Mouse (Mus musculus) intestine, embryonic 16.5 days (tissue): ENCODE results near the gene Fkbp10. TPM values are rescaled to one million over a fixed set of nuclear protein-coding genes. Genes with fewer than 3 reads are reported as not detected.

Experiments used
- ATAC-seq: fragments of 200-750 bp; cut with Nextera tagmentation; 2 replicates; pipeline ENCODE4 v1.8.0; 2017; ENCODE audit warnings: moderate TSS enrichment, moderate library complexity
- H3K27ac ChIP-seq: fragments of 300-500 bp; sonication (generic); 2 replicates; pipeline ENCODE4 v1.5.1; 2014; ENCODE audit warnings: mild to moderate bottlenecking, low read length
- H3K27me3 ChIP-seq: fragments of 300-500 bp; sonication (generic); replicated peaks from 2 replicates; pipeline ENCODE4 v1.6.1; 2014; ENCODE audit warnings: low read length, control low read depth, mixed read lengths; ENCODE audit not compliant: control insufficient read depth, insufficient read depth
- H3K36me3 ChIP-seq: fragments of 300-500 bp; sonication (generic); 2 replicates; pipeline ENCODE4 v1.6.1; 2014; ENCODE audit warnings: low read length, control low read depth; ENCODE audit not compliant: control insufficient read depth, insufficient read depth
- H3K4me1 ChIP-seq: fragments of 300-500 bp; sonication (generic); 2 replicates; pipeline ENCODE4 v1.6.1; 2014; ENCODE audit warnings: low read length, control low read depth, mixed read lengths; ENCODE audit not compliant: control insufficient read depth, insufficient read depth
- H3K4me2 ChIP-seq: fragments of 300-500 bp; sonication (generic); 2 replicates; pipeline ENCODE4 v1.6.1; 2014; ENCODE audit warnings: low read depth, low read length, control low read depth
- H3K4me3 ChIP-seq: fragments of 300-500 bp; sonication (generic); 2 replicates; pipeline ENCODE4 v1.5.1; 2014; ENCODE audit warnings: mild to moderate bottlenecking, low read length
- H3K9ac ChIP-seq: fragments of 300-500 bp; sonication (generic); 2 replicates; pipeline ENCODE4 v1.6.1; 2014; ENCODE audit warnings: low read depth, low read length
- H3K9me3 ChIP-seq: fragments of 300-500 bp; sonication (generic); 2 replicates; pipeline ENCODE4 v1.6.1; 2016; ENCODE audit warnings: low read length, control low read depth; ENCODE audit not compliant: control insufficient read depth
- WGBS: fragments of 180-500 bp; shearing (Covaris S2); extraction: QIAGEN DNeasy Blood & Tissue Kit; methylation state at CpG from one replicate; pipeline ENCODE4 v1.1.7; 2014; 5-methylcytosine and 5-hydroxymethylcytosine counted together
- polyA plus RNA-seq: library from polyadenylated mRNA; unstranded; fragments of >200 nt; fragmentation: Nextera tagmentation; extraction: Ambion mirVana; gene quantifications from 2 replicates; pipeline ENCODE4 v1.2.1, GENCODE M21; 2015

Gene Fkbp10
- polyA plus RNA-seq, 1 experiment from 2014 or later = 78.1 TPM

GRCm38 (mm10) chr11:100423836-100424235 is 8.3 kb downstream of the Fkbp10 start:
- Histone ChIP-seq H3K9ac (no peak overlapping the region), H3K27me3 (no peaks in the 10 kb centered on the region), H3K4me1 (no peaks in the 10 kb centered on the region; the same call in 1 of the 2 replicates), H3K4me3 (no peak overlapping the region), H3K9me3 (no peaks in the 10 kb centered on the region), H3K36me3 (no peaks in the 10 kb centered on the region), H3K27ac (no peak overlapping the region), H3K4me2 (no peak overlapping the region)
- no peak for ATAC-seq
- WGBS = 85% methylated on average over 7 of the region's 7 CpGs

DNA sequence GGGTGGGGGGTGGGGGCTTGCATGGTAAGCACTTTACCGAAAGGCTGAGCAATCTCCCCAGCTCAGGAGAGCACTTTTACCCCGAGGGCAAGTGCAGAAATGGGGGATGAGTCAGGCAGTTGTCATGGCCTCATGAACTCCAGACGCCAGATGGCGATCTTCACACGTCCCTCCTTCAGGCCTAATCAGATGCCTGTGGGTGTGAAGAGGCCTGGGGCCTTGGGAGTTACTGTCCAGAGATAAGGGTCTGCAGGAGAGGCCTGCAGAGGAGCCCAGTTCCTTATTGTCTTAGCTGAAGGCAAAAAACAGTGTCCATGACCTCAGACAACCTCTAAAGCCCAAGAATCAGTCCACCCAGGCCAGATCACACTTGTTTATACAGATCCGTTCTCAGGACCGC is 10.4 kb downstream of the Fkbp10 start:
- Histone ChIP-seq H3K27ac (no peak overlapping the region), H3K9me3 (no peaks in the 10 kb centered on the region), H3K4me1 (no peaks in the 10 kb centered on the region; the same call in 1 of the 2 replicates), H3K9ac (0 out of 2 replicates have a peak overlapping the region, but pooled peaks have one; percentile 9), H3K4me2 (no peak overlapping the region), H3K36me3 (no peaks in the 10 kb centered on the region), H3K27me3 (no peaks in the 10 kb centered on the region), H3K4me3 (no peak overlapping the region)
- WGBS = 22% methylated on average over 7 of the region's 7 CpGs
- peak; percentile 81 for ATAC-seq

DNA sequence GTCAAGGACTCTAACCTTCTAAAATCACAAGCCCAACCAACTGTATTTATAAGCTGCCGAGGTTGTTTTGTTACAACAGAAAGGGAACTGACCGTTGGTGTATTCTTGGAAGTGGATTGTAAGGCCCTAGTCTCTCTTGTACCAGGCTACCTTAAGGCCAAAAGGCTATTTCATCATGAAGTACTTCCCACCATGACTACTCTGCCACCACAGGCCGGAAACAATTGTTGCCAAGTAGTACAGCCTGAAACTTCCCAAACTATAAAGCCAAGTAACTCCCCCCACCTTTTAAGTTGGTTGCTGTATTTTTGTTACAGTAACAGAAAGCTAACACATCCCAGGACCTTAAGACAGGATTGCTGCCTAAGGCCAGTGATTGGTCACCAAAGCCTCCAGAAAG is 11.3 kb downstream of the Fkbp10 start:
- Histone ChIP-seq H3K27me3 (no peaks in the 10 kb centered on the region), H3K9ac (0 out of 2 replicates have a peak overlapping the region, but pooled peaks have one; percentile 9), H3K9me3 (no peaks in the 10 kb centered on the region), H3K36me3 (no peaks in the 10 kb centered on the region), H3K27ac (no peak overlapping the region), H3K4me1 (no peaks in the 10 kb centered on the region; the same call in 1 of the 2 replicates), H3K4me3 (no peak overlapping the region), H3K4me2 (no peak overlapping the region)
- WGBS = 80% methylated on average over 3 of the region's 3 CpGs
- no peak for ATAC-seq

DNA sequence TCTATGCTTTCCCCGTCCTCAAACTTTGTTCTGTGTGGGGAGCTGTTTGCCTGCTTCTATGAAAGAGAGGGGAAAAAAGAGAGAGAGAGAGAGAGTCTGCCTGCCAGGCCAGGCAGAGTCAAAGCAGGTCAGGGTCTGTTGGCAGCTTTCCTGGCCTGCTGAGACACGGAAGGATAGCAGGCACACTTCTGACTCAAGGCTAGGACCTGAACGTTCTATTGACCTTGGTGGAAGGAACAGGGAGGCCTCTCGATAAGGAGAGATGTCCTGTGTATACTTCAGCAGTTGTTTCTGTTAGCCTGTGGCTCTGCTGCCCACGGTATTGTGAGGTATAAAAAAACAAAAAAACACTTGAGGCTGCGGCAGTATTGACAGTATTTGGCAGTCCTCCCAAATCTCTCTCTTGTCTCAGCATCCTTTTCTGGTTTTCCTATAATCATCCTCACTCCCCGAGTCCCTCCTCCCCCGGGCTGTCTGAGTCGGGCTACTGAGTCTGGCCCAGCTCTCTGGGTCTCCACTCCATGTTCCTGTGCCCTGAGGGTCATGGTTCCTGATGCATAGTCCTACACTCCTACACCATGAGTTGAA is 13.2 kb downstream of the Fkbp10 start:
- no peaks in the 10 kb centered on the region; the same call in 1 of the 2 replicates for H3K4me1 ChIP-seq
- H3K4me3 ChIP-seq = no peak overlapping the region
- H3K36me3 ChIP-seq = no peaks in the 10 kb centered on the region
- H3K9ac ChIP-seq = no peak overlapping the region
- no peaks in the 10 kb centered on the region for H3K9me3 ChIP-seq
- WGBS = 46% methylated on average over 9 of the region's 9 CpGs
- no peaks in the 10 kb centered on the region for H3K27me3 ChIP-seq
- no peak overlapping the region for H3K4me2 ChIP-seq
- H3K27ac ChIP-seq = no peak overlapping the region
- no peak for ATAC-seq

DNA sequence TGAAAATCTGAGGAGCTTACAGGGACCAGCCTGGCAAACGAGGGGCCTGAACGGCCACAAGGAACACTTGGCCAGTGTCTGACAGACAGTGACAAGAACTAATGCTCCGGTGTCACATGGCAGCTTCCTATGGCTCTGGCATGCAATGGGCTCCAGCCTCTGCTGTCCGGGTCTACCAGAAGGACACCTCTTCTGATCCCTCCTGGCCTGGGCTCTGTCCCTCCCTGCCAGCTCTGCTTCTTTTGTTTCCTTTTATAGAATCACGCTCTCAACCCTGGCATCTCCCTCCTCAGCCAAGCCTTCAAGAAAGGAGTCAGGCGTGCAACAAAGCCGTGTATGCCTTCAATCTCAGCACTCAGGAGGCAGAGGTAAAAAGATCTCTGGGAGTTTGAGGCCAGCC is 14.6 kb downstream of the Fkbp10 start:
- 87% methylated on average over 7 of the region's 7 CpGs for WGBS
- H3K4me2 ChIP-seq = no peak overlapping the region
- no peak overlapping the region for H3K9ac ChIP-seq
- H3K4me1 ChIP-seq = no peaks in the 10 kb centered on the region; the same call in 1 of the 2 replicates
- no peaks in the 10 kb centered on the region for H3K9me3 ChIP-seq
- H3K36me3 ChIP-seq = peaks cover under 1% of the 10 kb centered on the region; the same call in 1 of the 2 replicates
- no peak overlapping the region for H3K4me3 ChIP-seq
- no peak overlapping the region for H3K27ac ChIP-seq
- ATAC-seq = no peak
- H3K27me3 ChIP-seq = no peaks in the 10 kb centered on the region

- Histone ChIP-seq H3K27me3 (no peaks in the 10 kb centered on the region), H3K4me2 (no peak overlapping the region), H3K4me1 (no peaks in the 10 kb centered on the region; the same call in 1 of the 2 replicates), H3K9me3 (no peaks in the 10 kb centered on the region), H3K9ac (no peak overlapping the region), H3K36me3 (peaks cover 6% of the 10 kb centered on the region), H3K4me3 (no peak overlapping the region), H3K27ac (no peak overlapping the region)
- ATAC-seq = no peak
- 93% methylated on average over 5 of the region's 5 CpGs for WGBS
Observed at GRCm38 (mm10) chr11:100432002-100432401, 16.5 kb downstream of the Fkbp10 start.

- Histone ChIP-seq H3K4me2 (no peak overlapping the region), H3K9ac (no peak overlapping the region), H3K4me1 (peaks cover 5% of the 10 kb centered on the region; the same call in 1 of the 2 replicates), H3K27me3 (no peaks in the 10 kb centered on the region), H3K27ac (no peak overlapping the region), H3K4me3 (no peak overlapping the region), H3K9me3 (no peaks in the 10 kb centered on the region), H3K36me3 (peaks cover 6% of the 10 kb centered on the region)
- whole genome bisulfite sequencing = 80% methylated on average over 9 of the region's 9 CpGs
- no peak for ATAC-seq
Observed at GRCm38 (mm10) chr11:100435678-100436246, 20.3 kb downstream of the Fkbp10 start.

- H3K4me1 ChIP-seq = peaks cover 11% of the 10 kb centered on the region
- H3K9ac ChIP-seq = no peak overlapping the region
- H3K27me3 ChIP-seq = no peaks in the 10 kb centered on the region
- no peaks in the 10 kb centered on the region for H3K9me3 ChIP-seq
- H3K4me2 ChIP-seq = no peak overlapping the region
- WGBS = 90% methylated on average over 1 of the region's 1 CpGs
- no peak overlapping the region for H3K4me3 ChIP-seq
- H3K36me3 ChIP-seq = peaks cover 6% of the 10 kb centered on the region
- no peak for ATAC-seq
- H3K27ac ChIP-seq = no peak overlapping the region
Observed at GRCm38 (mm10) chr11:100437901-100438300, 22.4 kb downstream of the Fkbp10 start.

GRCm38 (mm10) chr11:100440691-100441522 is 25.4 kb downstream of the Fkbp10 start:
- Histone ChIP-seq H3K9me3 (no peaks in the 10 kb centered on the region), H3K9ac (peak overlapping the region; percentile 90), H3K27ac (no peak overlapping the region), H3K27me3 (no peaks in the 10 kb centered on the region), H3K4me1 (peaks cover 11% of the 10 kb centered on the region), H3K4me2 (peak overlapping the region; percentile 79), H3K36me3 (peaks cover 4% of the 10 kb centered on the region; the same call in 1 of the 2 replicates), H3K4me3 (peak overlapping the region; percentile 75)
- WGBS = 1% methylated on average over 52 of the region's 52 CpGs
- ATAC-seq = peak; percentile 99
